Comparison of ENCODE assay signal across 8 mouse cellular contexts in the genomic region with DNA sequence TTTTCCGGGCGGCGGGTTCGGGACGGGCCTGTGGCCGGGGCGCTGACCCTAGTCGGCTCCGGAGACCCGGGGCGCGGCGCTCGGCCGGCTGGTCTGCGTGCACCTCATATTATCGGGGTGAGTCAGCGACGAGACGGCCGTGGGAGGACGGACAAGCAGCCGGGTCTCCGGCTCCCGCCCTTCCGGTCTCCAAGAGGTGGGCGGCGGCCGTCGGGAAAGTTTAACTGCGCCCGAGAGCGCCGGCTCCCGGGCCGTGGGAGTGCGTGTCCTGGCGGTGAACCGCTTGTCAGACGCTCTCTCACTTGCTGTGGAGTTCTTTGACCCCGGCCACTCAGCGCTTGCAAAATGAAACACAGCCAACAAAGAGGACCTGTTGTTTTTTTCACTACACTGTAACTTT. TPM values are rescaled to one million over a fixed set of nuclear protein-coding genes. Genes with fewer than 3 reads are reported as not detected.
DNase-seq lines count a peak whose midpoint lies in the region; ATAC-seq and TF ChIP-seq lines count a peak whose summit lies in the region.

No protein-coding gene starts in this region.

- no peaks in the 10 kb centered on the region for H3K36me3 ChIP-seq in forebrain, postnatal 0 days (ENCODE audit: insufficient read depth)
- H3K36me3 ChIP-seq in intestine, embryonic 16.5 days (ENCODE audit: control insufficient read depth, insufficient read depth, low read length): no peaks in the 10 kb centered on the region

- H3K4me2 ChIP-seq in forebrain, postnatal 0 days (ENCODE audit: low read depth): peak overlapping the region; percentile 77
- peak overlapping the region; percentile 60 for H3K4me2 ChIP-seq in intestine, embryonic 16.5 days (ENCODE audit: low read depth, low read length)

- peak overlapping the region; percentile 62 for H3K4me3 ChIP-seq in bone marrow, adult 2 months (replicated peaks; ENCODE audit: control insufficient read depth, low read depth, low read length)
- H3K4me3 ChIP-seq in forebrain, postnatal 0 days (ENCODE audit: low read depth, low read length): peak overlapping the region; percentile 93
- peak overlapping the region; percentile 78 for H3K4me3 ChIP-seq in intestine, embryonic 16.5 days (ENCODE audit: low read length)
- H3K4me3 ChIP-seq in lung, adult 2 months (replicated peaks; ENCODE audit: extremely low read depth, low read depth, low read length): peak overlapping the region; percentile 70
- peak overlapping the region; percentile 76 for H3K4me3 ChIP-seq in olfactory bulb, adult 2 months (ENCODE audit: insufficient read depth, low read depth, low read length)

- under 1% methylated on average over 42 of the region's 42 CpGs for WGBS in bone marrow, adult 2 months
- under 1% methylated on average over 41 of the region's 42 CpGs for WGBS in forebrain, postnatal 0 days
- under 1% methylated on average over 42 of the region's 42 CpGs for WGBS in intestine, embryonic 16.5 days
- under 1% methylated on average over 42 of the region's 42 CpGs for WGBS in lung, adult 2 months
- WGBS in olfactory bulb, adult 2 months: 0% methylated on average over 42 of the region's 42 CpGs

- H3K27me3 ChIP-seq in forebrain, postnatal 0 days (ENCODE audit: insufficient read depth, low read length): no peaks in the 10 kb centered on the region
- H3K27me3 ChIP-seq in intestine, embryonic 16.5 days (replicated peaks; ENCODE audit: control insufficient read depth, insufficient read depth, low read length): no peaks in the 10 kb centered on the region

- H3K27ac ChIP-seq in bone marrow, adult 2 months (ENCODE audit: control insufficient read depth, insufficient read depth, low read depth, low read length, poor library complexity): peak overlapping the region; percentile 88
- peak overlapping the region; percentile 64 for H3K27ac ChIP-seq in forebrain, postnatal 0 days (ENCODE audit: low read depth, low read length)
- H3K27ac ChIP-seq in intestine, embryonic 16.5 days (ENCODE audit: low read length): peak overlapping the region; percentile 84
- peak overlapping the region; percentile 76 for H3K27ac ChIP-seq in olfactory bulb, adult 2 months (ENCODE audit: insufficient read depth, low read depth, low read length)

- H3K9me3 ChIP-seq in forebrain, postnatal 0 days (ENCODE audit: low read length): no peaks in the 10 kb centered on the region
- no peaks in the 10 kb centered on the region for H3K9me3 ChIP-seq in intestine, embryonic 16.5 days (ENCODE audit: control insufficient read depth, low read length)

- peak; percentile 15 for ATAC-seq in forebrain, postnatal 0 days
- ATAC-seq in intestine, embryonic 16.5 days: peak; percentile 83

- DNase-seq in left cerebral cortex, postnatal 10 days (ENCODE audit: extremely low spot score in 1 of 2, low spot score in 2 of 2): peak; percentile 19 to 87
- DNase-seq in left cerebral cortex, postnatal 25 days (ENCODE audit: low spot score in 2 of 2): no peak
- no peak for DNase-seq in forebrain, postnatal 0 days
- DNase-seq in lung, adult 2 months: no peak
- no peak for DNase-seq in thymus, postnatal 10 days (ENCODE audit: low spot score in 2 of 2)

- peaks cover 1% of the 10 kb centered on the region; the same call in 1 of the 2 replicates for H3K4me1 ChIP-seq in bone marrow, adult 2 months (ENCODE audit: control insufficient read depth, insufficient read depth, low read length)
- H3K4me1 ChIP-seq in forebrain, postnatal 0 days (ENCODE audit: insufficient read depth): peaks cover 7% of the 10 kb centered on the region; the same call in 1 of the 2 replicates
- H3K4me1 ChIP-seq in intestine, embryonic 16.5 days (ENCODE audit: control insufficient read depth, insufficient read depth, low read length): peaks cover 10% of the 10 kb centered on the region; the same call in 1 of the 2 replicates
- peaks cover 6% of the 10 kb centered on the region for H3K4me1 ChIP-seq in lung, adult 2 months (ENCODE audit: control insufficient read depth, insufficient read depth, low read length)
- peaks cover 3% of the 10 kb centered on the region; the same call in 1 of the 2 replicates for H3K4me1 ChIP-seq in olfactory bulb, adult 2 months (ENCODE audit: control insufficient read depth, insufficient read depth, low read length)

- TF ChIP-seq POLR2A in bone marrow, adult 2 months (IDR thresholded peaks at IDR 0.05; ENCODE audit: borderline replicate concordance, control insufficient read depth, low read depth, low read length): no peak
- TF ChIP-seq POLR2A in lung, adult 2 months (IDR thresholded peaks at IDR 0.05; ENCODE audit: borderline replicate concordance, extremely low read depth, low read depth, low read length): no peak; the same call in 1 of the 2 replicates
- no peak for TF ChIP-seq POLR2A in olfactory bulb, adult 2 months (IDR thresholded peaks at IDR 0.05; ENCODE audit: insufficient read depth, low read depth, low read length)

- TF ChIP-seq CTCF in bone marrow, adult 2 months (IDR thresholded peaks at IDR 0.05; ENCODE audit: control insufficient read depth, insufficient read depth, low read length): no peak
- TF ChIP-seq CTCF in forebrain, postnatal 0 days (IDR thresholded peaks at IDR 0.05; ENCODE audit: low read depth): peak; percentile 14
- TF ChIP-seq CTCF in lung, adult 2 months (IDR thresholded peaks at IDR 0.05; ENCODE audit: insufficient read depth, low read length): no peak
- TF ChIP-seq CTCF in olfactory bulb, adult 2 months (IDR thresholded peaks at IDR 0.05; ENCODE audit: insufficient read depth, low read depth, low read length): no peak

- peak overlapping the region; percentile 71 for H3K9ac ChIP-seq in forebrain, postnatal 0 days
- peak overlapping the region; percentile 74 for H3K9ac ChIP-seq in intestine, embryonic 16.5 days (ENCODE audit: low read depth, low read length)

- intact Hi-C loops in left cerebral cortex, postnatal 10 days (cut with DNase I): loop anchor here (2.0 kb wide), 2 partner anchors 26 to 78 kb away; a partner anchor contains a TSS
- intact Hi-C loops in left cerebral cortex, postnatal 25 days (cut with DNase I): loop anchor here (5.0 kb wide), 1 partner anchor 34 kb away; a partner anchor contains a TSS

RNA-seq across cellular contexts. Expression of a gene that starts 0.4 kb away (rescaled TPM):
- 10 to 100 TPM; 24.4 to 25.6 TPM for total RNA-seq in left cerebral cortex, postnatal 10 days (2021)
- 10 to 100 TPM; 29.2 to 35.4 TPM for total RNA-seq in left cerebral cortex, postnatal 25 days (2021)
- 4.1 and 9.9 TPM in 2 replicates for polyA plus RNA-seq in bone marrow, adult 2 months (2011; ENCODE audit: insufficient read depth, insufficient read length, low replicate concordance, missing spikeins)
- total RNA-seq in forebrain, postnatal 0 days (2014; rRNA removed): 26.1 and 28.9 TPM in 2 replicates
- 25.8 and 27.0 TPM in 2 replicates for polyA plus RNA-seq in forebrain, postnatal 0 days (2015; fragmentation: Nextera tagmentation; extraction: Ambion mirVana)
- 13.8 and 15.8 TPM in 2 replicates for polyA plus RNA-seq in intestine, embryonic 16.5 days (2015; fragmentation: Nextera tagmentation; extraction: Ambion mirVana)
- polyA plus RNA-seq in lung, adult 2 months (2012; rRNA removed): 8.7 and 11.2 TPM in 2 replicates
- polyA plus RNA-seq in olfactory bulb, adult 2 months (2012; ENCODE audit: insufficient read depth, insufficient read length, low replicate concordance, missing spikeins): not detected in 2 replicates

RNA-seq across cellular contexts. Expression of a gene that starts 25.7 kb away (rescaled TPM):
- total RNA-seq in left cerebral cortex, postnatal 10 days (2021): 100 to 1,000 TPM; 157 to 174 TPM
- total RNA-seq in left cerebral cortex, postnatal 25 days (2021): 100 to 1,000 TPM; 150 to 160 TPM
- 73.5 and 113 TPM in 2 replicates for polyA plus RNA-seq in bone marrow, adult 2 months (2011; ENCODE audit: insufficient read depth, insufficient read length, low replicate concordance, missing spikeins)
- 242 and 311 TPM in 2 replicates for total RNA-seq in forebrain, postnatal 0 days (2014; rRNA removed)
- polyA plus RNA-seq in forebrain, postnatal 0 days (2015; fragmentation: Nextera tagmentation; extraction: Ambion mirVana): 289 and 308 TPM in 2 replicates
- 246 and 257 TPM in 2 replicates for polyA plus RNA-seq in intestine, embryonic 16.5 days (2015; fragmentation: Nextera tagmentation; extraction: Ambion mirVana)
- polyA plus RNA-seq in lung, adult 2 months (2012; rRNA removed): 27.3 and 50.8 TPM in 2 replicates
- polyA plus RNA-seq in olfactory bulb, adult 2 months (2012; ENCODE audit: insufficient read depth, insufficient read length, low replicate concordance, missing spikeins): 306 and 828 TPM in 2 replicates

RNA-seq across cellular contexts. Expression of a gene that starts 34.9 kb away (rescaled TPM):
- 10 to 100 TPM; 92.6 to 97.8 TPM for total RNA-seq in left cerebral cortex, postnatal 10 days (2021)
- 10 to 100 TPM; 89.7 to 93.5 TPM for total RNA-seq in left cerebral cortex, postnatal 25 days (2021)
- polyA plus RNA-seq in bone marrow, adult 2 months (2011; ENCODE audit: insufficient read depth, insufficient read length, low replicate concordance, missing spikeins): 116 and 218 TPM in 2 replicates
- 124 and 182 TPM in 2 replicates for total RNA-seq in forebrain, postnatal 0 days (2014; rRNA removed)
- polyA plus RNA-seq in forebrain, postnatal 0 days (2015; fragmentation: Nextera tagmentation; extraction: Ambion mirVana): 257 and 295 TPM in 2 replicates
- 686 and 742 TPM in 2 replicates for polyA plus RNA-seq in intestine, embryonic 16.5 days (2015; fragmentation: Nextera tagmentation; extraction: Ambion mirVana)
- 10.8 and 13.1 TPM in 2 replicates for polyA plus RNA-seq in lung, adult 2 months (2012; rRNA removed)
- polyA plus RNA-seq in olfactory bulb, adult 2 months (2012; ENCODE audit: insufficient read depth, insufficient read length, low replicate concordance, missing spikeins): not detected in 2 replicates

RNA-seq across cellular contexts. Expression of a gene that starts 35.0 kb away (rescaled TPM):
- total RNA-seq in left cerebral cortex, postnatal 10 days (2021): 100 to 1,000 TPM; 190 to 198 TPM
- 100 to 1,000 TPM; 160 to 171 TPM for total RNA-seq in left cerebral cortex, postnatal 25 days (2021)
- polyA plus RNA-seq in bone marrow, adult 2 months (2011; ENCODE audit: insufficient read depth, insufficient read length, low replicate concordance, missing spikeins): 92.8 and 131 TPM in 2 replicates
- 149 and 162 TPM in 2 replicates for total RNA-seq in forebrain, postnatal 0 days (2014; rRNA removed)
- 197 and 238 TPM in 2 replicates for polyA plus RNA-seq in forebrain, postnatal 0 days (2015; fragmentation: Nextera tagmentation; extraction: Ambion mirVana)
- polyA plus RNA-seq in intestine, embryonic 16.5 days (2015; fragmentation: Nextera tagmentation; extraction: Ambion mirVana): 681 and 748 TPM in 2 replicates
- 12.2 and 19.2 TPM in 2 replicates for polyA plus RNA-seq in lung, adult 2 months (2012; rRNA removed)
- not detected in 2 replicates for polyA plus RNA-seq in olfactory bulb, adult 2 months (2012; ENCODE audit: insufficient read depth, insufficient read length, low replicate concordance, missing spikeins)

Comparison
In these comparisons a context has a peak if more than half of its experiments do, and no peak if none do; other contexts are left out.
1. DNase-seq: peak in left cerebral cortex, postnatal 10 days (2 of 2); none in left cerebral cortex, postnatal 25 days (0 of 2), forebrain, postnatal 0 days (single experiment), lung, adult 2 months (single experiment) and thymus, postnatal 10 days (0 of 2).
2. Peak in every context shown above with its lines, with median percentiles within 50 percentile points of each other: H3K27ac ChIP-seq and H3K4me3 ChIP-seq.